Mouse (Mus musculus) cortical plate, adult 2 months (tissue): Measurements from ENCODE around the gene Gnptg.

Experiments
- CTCF ChIP-seq: fragments of 200-500 bp; IDR thresholded peaks from 2 replicates; pipeline ENCODE4 v1.5.1; 2011; ENCODE audit warnings: mild to moderate bottlenecking, control low read depth, low read length; ENCODE audit not compliant: insufficient read depth; ENCODE audit errors: extremely low read depth
- POLR2A ChIP-seq: fragments of 200-500 bp; IDR thresholded peaks from 2 replicates; pipeline ENCODE4 v1.6.1; 2011; ENCODE audit warnings: mild to moderate bottlenecking, low read length, control low read depth; ENCODE audit not compliant: insufficient read depth; ENCODE audit errors: extremely low read depth

GRCm38 (mm10) chr17:25189091-25189490, 50.8 kb downstream of the Gnptg start:
- no peak for TF ChIP-seq CTCF
- no peak for TF ChIP-seq POLR2A
